Mouse (Mus musculus): Measurements from ENCODE around the gene Rsad1. TPM values are rescaled to one million over a fixed set of nuclear protein-coding genes. Genes with fewer than 3 reads are reported as not detected.
A peak's percentile ranks its signal among the peaks of the same experiment; 100 is the strongest.

Gene Rsad1
- polyA plus RNA-seq, 1 experiment from 2014 or later: 3.7 TPM

GRCm38 (mm10) chr11:94567326-94567725, 18.3 kb upstream of the Rsad1 start:
- H3K27me3 ChIP-seq (ENCODE audit: poor library complexity, severe bottlenecking): peaks cover 40% of the 10 kb centered on the region
- no peak overlapping the region for H3K4me3 ChIP-seq
- H3K9me3 ChIP-seq: no peaks in the 10 kb centered on the region
- H3K4me1 ChIP-seq: peaks cover 31% of the 10 kb centered on the region
- no peak overlapping the region for H3K27ac ChIP-seq
- H3K36me3 ChIP-seq (replicated peaks): peaks cover 30% of the 10 kb centered on the region
- DNase-seq (ENCODE audit: extremely low spot score, low spot score): no peak
- WGBS: 89% methylated on average over 7 of the region's 7 CpGs

DNA sequence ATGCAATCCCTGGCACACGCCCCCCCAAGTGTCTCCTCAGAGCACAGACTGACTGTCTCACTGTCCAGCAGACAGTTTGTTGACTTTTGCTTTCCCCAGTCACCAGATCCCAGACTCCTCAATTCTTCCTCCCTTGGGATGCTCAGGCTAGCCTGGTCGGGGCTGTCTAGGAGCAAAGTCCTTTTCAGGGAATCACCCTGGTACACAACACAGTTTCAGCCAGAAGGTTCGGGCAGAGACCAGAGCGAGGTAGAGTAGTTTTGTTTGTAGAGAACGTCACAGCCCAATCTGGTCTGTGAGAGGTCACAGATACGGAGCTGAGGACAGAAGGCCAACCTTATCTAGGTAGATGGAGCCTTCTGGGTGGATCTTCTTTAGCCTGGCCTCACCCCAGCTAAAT, 17.5 kb upstream of the Rsad1 start:
- Histone ChIP-seq H3K27ac (no peak overlapping the region), H3K4me1 (peaks cover 31% of the 10 kb centered on the region), H3K27me3 (ENCODE audit: poor library complexity, severe bottlenecking) (peaks cover 40% of the 10 kb centered on the region), H3K36me3 (replicated peaks) (peaks cover 30% of the 10 kb centered on the region), H3K9me3 (no peaks in the 10 kb centered on the region), H3K4me3 (no peak overlapping the region)
- DNase-seq (ENCODE audit: extremely low spot score, low spot score): no peak
- 84% methylated on average over 6 of the region's 6 CpGs for WGBS

- H3K9me3 ChIP-seq: no peaks in the 10 kb centered on the region
- peaks cover 22% of the 10 kb centered on the region for H3K36me3 ChIP-seq (replicated peaks)
- whole genome bisulfite sequencing: 7% methylated on average over 16 of the region's 16 CpGs
- H3K27me3 ChIP-seq (ENCODE audit: poor library complexity, severe bottlenecking): peaks cover 40% of the 10 kb centered on the region
- H3K4me3 ChIP-seq: peak overlapping the region; percentile 41
- 0 out of 2 replicates have a peak overlapping the region, but pooled peaks have one; percentile 68 for H3K27ac ChIP-seq
- peaks cover 21% of the 10 kb centered on the region for H3K4me1 ChIP-seq
- DNase-seq (ENCODE audit: extremely low spot score, low spot score): peak; percentile 29
Observed at GRCm38 (mm10) chr11:94565151-94565479, 16.1 kb upstream of the Rsad1 start.

GRCm38 (mm10) chr11:94564437-94565150, 15.5 kb upstream of the Rsad1 start, which contains the start of gene Chad:
Chad (plus strand) TSS chr11:94565047.
- H3K4me3 ChIP-seq: peak within 1 kb of the TSS; percentile 41
- H3K27me3 ChIP-seq (ENCODE audit: poor library complexity, severe bottlenecking): peaks cover 40% of the 10 kb centered on the region
- 2% methylated on average over 35 of the region's 35 CpGs for WGBS
- H3K9me3 ChIP-seq: no peaks in the 10 kb centered on the region
- H3K27ac ChIP-seq: peak within 1 kb of the TSS; percentile 68
- H3K36me3 ChIP-seq (replicated peaks): peaks cover 18% of the 10 kb centered on the region
- DNase-seq (ENCODE audit: extremely low spot score, low spot score): peak; percentile 51
- H3K4me1 ChIP-seq: peaks cover 21% of the 10 kb centered on the region

- DNase-seq (ENCODE audit: extremely low spot score, low spot score): no peak
- Histone ChIP-seq H3K9me3 (no peaks in the 10 kb centered on the region), H3K36me3 (replicated peaks) (peaks cover 18% of the 10 kb centered on the region), H3K4me1 (peaks cover 21% of the 10 kb centered on the region), H3K27me3 (ENCODE audit: poor library complexity, severe bottlenecking) (peaks cover 40% of the 10 kb centered on the region), H3K27ac (peak overlapping the region; percentile 68; the same call in 1 of the 2 replicates), H3K4me3 (peak overlapping the region; percentile 41; the same call in 1 of the 2 replicates)
- 55% methylated on average over 5 of the region's 5 CpGs for WGBS
Observed at GRCm38 (mm10) chr11:94563821-94564220, 14.8 kb upstream of the Rsad1 start.

DNA sequence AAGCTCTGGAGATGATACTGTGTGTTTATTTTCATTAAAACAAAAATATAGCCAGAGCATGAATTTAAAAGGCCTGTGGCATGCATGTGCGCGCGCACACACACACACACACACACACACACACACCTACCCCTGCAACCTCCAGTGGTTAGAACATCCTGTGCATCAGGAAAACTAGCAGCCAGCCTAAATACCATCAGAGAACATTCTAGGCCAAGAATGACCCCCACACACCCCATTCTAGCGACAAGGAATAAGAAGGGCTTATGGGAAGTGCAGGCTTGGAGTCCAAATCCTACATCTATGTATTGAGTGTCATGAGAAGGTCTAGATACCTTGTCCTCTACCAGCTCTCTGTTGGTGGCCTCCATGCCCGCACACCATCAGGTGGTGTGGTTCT, 14.3 kb upstream of the Rsad1 start:
- whole genome bisulfite sequencing: 92% methylated on average over 5 of the region's 5 CpGs
- Histone ChIP-seq H3K27me3 (ENCODE audit: poor library complexity, severe bottlenecking) (peaks cover 40% of the 10 kb centered on the region), H3K4me1 (peaks cover 24% of the 10 kb centered on the region), H3K4me3 (no peak overlapping the region), H3K9me3 (no peaks in the 10 kb centered on the region), H3K27ac (no peak overlapping the region), H3K36me3 (replicated peaks) (peaks cover 18% of the 10 kb centered on the region)
- DNase-seq (ENCODE audit: extremely low spot score, low spot score): no peak

DNA sequence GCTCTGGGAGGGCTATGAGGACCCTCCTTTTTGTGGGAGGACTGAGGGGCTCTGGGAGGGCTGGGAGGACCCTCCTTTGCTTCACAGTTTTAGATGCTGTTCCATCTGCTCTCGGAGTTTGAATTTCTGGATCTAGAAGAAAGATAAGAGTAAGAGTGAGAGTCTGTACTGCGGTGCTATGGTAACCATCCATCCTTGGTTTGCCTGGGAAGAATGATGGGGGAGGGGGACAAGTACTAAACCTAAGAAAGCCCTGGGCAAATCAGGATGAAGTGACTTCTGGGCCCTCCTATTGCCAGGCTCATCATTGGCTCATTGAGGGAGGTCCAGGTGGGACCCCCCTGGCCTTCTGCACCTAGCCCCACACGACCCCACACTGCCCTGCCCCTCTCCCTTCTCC, 9.2 kb upstream of the Rsad1 start:
- peak overlapping the region; percentile 68 for H3K27ac ChIP-seq
- no peak for DNase-seq (ENCODE audit: extremely low spot score, low spot score)

DNA sequence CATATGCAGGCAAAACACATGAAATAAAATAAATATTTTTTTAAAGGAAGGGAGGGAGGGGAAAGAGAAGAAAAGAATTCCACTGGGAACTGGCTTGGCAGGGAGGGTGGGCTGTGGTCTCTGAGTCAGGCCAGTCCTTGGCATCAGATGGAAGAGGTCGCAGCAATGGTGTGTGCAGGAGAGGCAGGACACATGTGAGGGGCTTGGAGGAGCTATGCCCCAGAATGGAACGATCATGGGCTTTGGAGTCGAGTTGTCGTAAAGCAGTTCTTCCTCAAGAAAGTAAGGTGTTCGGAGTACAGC, 1.3 kb upstream of the Rsad1 start:
- no peak for DNase-seq (ENCODE audit: extremely low spot score, low spot score)
- no peak overlapping the region for H3K4me3 ChIP-seq
- H3K9me3 ChIP-seq: no peaks in the 10 kb centered on the region; the same call in 1 of the 2 replicates
- H3K4me1 ChIP-seq: peaks cover 16% of the 10 kb centered on the region
- no peaks in the 10 kb centered on the region; the same call in 1 of the 2 replicates for H3K27me3 ChIP-seq (ENCODE audit: poor library complexity, severe bottlenecking)
- no peak overlapping the region for H3K27ac ChIP-seq
- 91% methylated on average over 5 of the region's 5 CpGs for WGBS
- peaks cover 2% of the 10 kb centered on the region; the same call in 1 of the 2 replicates for H3K36me3 ChIP-seq (replicated peaks)

More for the DNA sequence above, 9.2 kb upstream of the Rsad1 start:
- peaks cover 12% of the 10 kb centered on the region for H3K4me1 ChIP-seq
- no peaks in the 10 kb centered on the region for H3K9me3 ChIP-seq
- 86% methylated on average over 3 of the region's 3 CpGs for WGBS
- H3K27me3 ChIP-seq (ENCODE audit: poor library complexity, severe bottlenecking): no peaks in the 10 kb centered on the region
- H3K4me3 ChIP-seq: no peak overlapping the region
- H3K36me3 ChIP-seq (replicated peaks): peaks cover 20% of the 10 kb centered on the region

DNA sequence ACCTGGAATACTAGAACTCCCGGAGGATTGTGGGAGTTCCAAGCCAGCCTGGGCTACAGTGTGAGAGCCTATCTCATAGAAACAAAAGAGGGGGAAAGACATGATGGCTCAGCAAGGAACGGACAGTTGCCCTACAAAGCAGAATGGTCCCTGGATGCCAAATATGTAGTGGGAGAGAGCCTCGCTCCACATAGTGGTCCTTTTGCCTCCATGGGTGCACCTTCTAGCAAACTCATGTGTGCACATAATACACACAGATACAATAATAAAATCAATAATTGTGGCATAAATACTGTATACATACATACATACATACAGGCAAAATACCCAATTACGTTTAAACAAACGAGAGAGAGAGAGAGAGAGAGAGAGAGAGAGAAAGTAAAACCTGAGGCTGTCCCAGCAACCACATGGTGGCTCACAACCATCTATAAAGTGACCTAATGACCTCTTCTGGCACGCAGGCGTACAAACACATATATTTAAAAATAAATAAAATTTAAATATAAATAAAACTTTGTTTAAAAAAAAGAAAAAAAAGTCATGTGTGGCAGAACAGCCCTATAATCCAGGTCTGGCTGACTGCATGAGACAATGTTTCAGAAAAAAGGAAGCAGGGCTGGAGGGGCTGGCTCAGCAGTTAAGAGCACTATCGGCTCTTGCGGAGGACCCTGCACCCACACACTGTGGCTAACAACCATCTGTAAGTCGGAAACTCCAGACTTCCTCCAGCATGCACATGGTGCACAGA, 811 bp upstream of the Rsad1 start:
- 82% methylated on average over 10 of the region's 10 CpGs for WGBS
- H3K27me3 ChIP-seq (ENCODE audit: poor library complexity, severe bottlenecking): no peaks in the 10 kb centered on the region; the same call in 1 of the 2 replicates
- peak overlapping the region; percentile 74 for H3K4me3 ChIP-seq
- no peaks in the 10 kb centered on the region; the same call in 1 of the 2 replicates for H3K9me3 ChIP-seq
- no peak for DNase-seq (ENCODE audit: extremely low spot score, low spot score)
- H3K36me3 ChIP-seq (replicated peaks): peaks cover 2% of the 10 kb centered on the region; the same call in 1 of the 2 replicates
- peaks cover 17% of the 10 kb centered on the region for H3K4me1 ChIP-seq
- H3K27ac ChIP-seq: peak overlapping the region; percentile 94; the same call in 1 of the 2 replicates

DNA sequence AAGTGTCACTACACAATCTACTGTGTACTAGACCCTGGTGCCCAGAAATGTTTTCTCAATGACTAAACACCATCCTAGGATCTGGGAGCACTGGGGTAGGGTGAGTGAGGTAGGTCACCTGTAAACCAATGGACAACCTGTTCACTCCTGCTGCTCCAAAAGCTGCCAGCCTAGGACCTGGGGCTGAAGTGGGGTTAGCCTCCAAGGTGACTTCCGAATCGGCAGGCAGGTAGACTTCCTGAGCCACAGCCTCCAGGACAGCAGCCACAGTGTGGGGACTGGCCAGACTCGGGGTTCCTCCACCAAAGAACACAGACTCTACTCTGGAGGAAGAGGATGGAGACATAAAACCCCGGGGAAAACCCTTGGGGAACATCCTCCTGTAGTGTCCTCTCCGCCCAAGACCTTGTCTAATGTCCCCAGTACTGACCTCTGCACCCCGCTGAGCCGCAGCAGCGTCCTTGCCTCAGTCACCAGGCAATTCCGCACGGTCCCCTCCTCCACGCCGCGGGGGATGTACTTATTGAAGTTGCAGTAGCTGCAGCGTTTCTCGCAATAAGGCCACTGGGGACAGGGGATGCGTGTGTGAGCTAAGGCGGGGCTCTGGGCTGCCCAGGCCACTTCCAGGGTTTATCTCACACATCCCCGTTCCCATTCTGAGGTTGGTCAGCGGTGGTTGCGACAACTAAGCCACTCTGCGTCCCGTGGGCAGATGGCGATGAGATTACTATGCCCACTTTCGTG, 842 bp downstream of the Rsad1 start:
- Histone ChIP-seq H3K9me3 (no peaks in the 10 kb centered on the region; the same call in 1 of the 2 replicates), H3K27ac (peak overlapping the region; percentile 94), H3K4me1 (peaks cover 28% of the 10 kb centered on the region), H3K4me3 (peak overlapping the region; percentile 74), H3K36me3 (replicated peaks) (peaks cover 5% of the 10 kb centered on the region), H3K27me3 (ENCODE audit: poor library complexity, severe bottlenecking) (no peaks in the 10 kb centered on the region; the same call in 1 of the 2 replicates)
- DNase-seq (ENCODE audit: extremely low spot score, low spot score): peak; percentile 34
- 16% methylated on average over 24 of the region's 24 CpGs for WGBS

GRCm38 (mm10) chr11:94547271-94547670, 1.8 kb downstream of the Rsad1 start:
- Histone ChIP-seq H3K4me3 (no peak overlapping the region), H3K36me3 (replicated peaks) (peaks cover 13% of the 10 kb centered on the region), H3K4me1 (peaks cover 28% of the 10 kb centered on the region), H3K27me3 (ENCODE audit: poor library complexity, severe bottlenecking) (no peaks in the 10 kb centered on the region; the same call in 1 of the 2 replicates), H3K27ac (no peak overlapping the region), H3K9me3 (no peaks in the 10 kb centered on the region; the same call in 1 of the 2 replicates)
- 92% methylated on average over 6 of the region's 6 CpGs for WGBS
- DNase-seq (ENCODE audit: extremely low spot score, low spot score): no peak

DNA sequence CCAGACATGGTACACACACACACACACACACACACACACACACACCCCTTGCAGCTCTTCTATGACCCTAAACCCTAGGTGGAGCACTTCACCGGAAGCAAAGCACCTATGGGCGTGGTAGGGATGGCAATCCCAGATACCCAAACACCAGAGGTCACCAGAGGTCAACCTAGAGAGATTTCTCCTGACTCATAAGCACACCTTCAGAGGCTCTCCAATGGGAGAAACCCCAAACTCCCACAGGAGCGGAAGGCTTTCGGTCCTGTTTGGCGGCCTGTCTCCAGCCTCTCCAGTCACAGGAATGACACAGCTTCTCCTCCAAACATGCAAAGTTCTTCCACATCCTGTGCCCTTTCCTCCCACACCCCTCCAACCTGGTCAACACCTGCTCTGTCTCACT, 2.7 kb downstream of the Rsad1 start:
- no peaks in the 10 kb centered on the region; the same call in 1 of the 2 replicates for H3K27me3 ChIP-seq (ENCODE audit: poor library complexity, severe bottlenecking)
- no peak for DNase-seq (ENCODE audit: extremely low spot score, low spot score)
- no peak overlapping the region for H3K4me3 ChIP-seq
- no peak overlapping the region for H3K27ac ChIP-seq
- peaks cover 14% of the 10 kb centered on the region for H3K36me3 ChIP-seq (replicated peaks)
- peaks cover 28% of the 10 kb centered on the region for H3K4me1 ChIP-seq
- 94% methylated on average over 5 of the region's 5 CpGs for WGBS
- no peaks in the 10 kb centered on the region; the same call in 1 of the 2 replicates for H3K9me3 ChIP-seq

Data from forebrain, embryonic 10.5 days (tissue).